Comparison of ENCODE assay signal across 15 mouse cellular contexts in genomic region chr5:38512991-38513390, GRCm38 (mm10).
"Had no signal": no experiment of that assay in that cellular context is flagged by ENCODE, and none has a peak within 500 bp of the region (broad histone marks: within the 10 kb centered on the region; RNA-seq: fewer than 3 reads in every experiment).

No protein-coding gene starts in this region.

- H3K4me1 ChIP-seq: kidney, embryonic 15.5 days; limb, embryonic 15.5 days; midbrain, embryonic 15.5 days had no signal

- H3K4me2 ChIP-seq: kidney, embryonic 15.5 days; limb, embryonic 15.5 days; midbrain, embryonic 15.5 days; neural tube, embryonic 13.5 days had no signal

- DNase-seq: kidney, adult 2 months; kidney, postnatal 14 days; layer of hippocampus, postnatal 36 days; lung, adult 18-20 months; lung, postnatal 36 days; retina, postnatal 1 day; right cerebral cortex, postnatal 4 days; spleen, adult 18-20 months; thymus, adult 18-20 months; thymus, postnatal 14 days had no signal

- H3K9ac ChIP-seq: kidney, embryonic 15.5 days; limb, embryonic 15.5 days; midbrain, embryonic 15.5 days; neural tube, embryonic 13.5 days had no signal

- H3K4me3 ChIP-seq: kidney, embryonic 15.5 days; limb, embryonic 15.5 days; midbrain, embryonic 10.5 days; midbrain, embryonic 15.5 days; neural tube, embryonic 13.5 days had no signal

- ATAC-seq: midbrain, embryonic 15.5 days had no signal

- H3K27me3 ChIP-seq: kidney, embryonic 15.5 days; limb, embryonic 15.5 days; midbrain, embryonic 15.5 days; neural tube, embryonic 13.5 days had no signal

- H3K36me3 ChIP-seq: kidney, embryonic 15.5 days; limb, embryonic 15.5 days; midbrain, embryonic 10.5 days; midbrain, embryonic 15.5 days; neural tube, embryonic 13.5 days had no signal

- H3K27ac ChIP-seq: kidney, embryonic 15.5 days; limb, embryonic 15.5 days; midbrain, embryonic 10.5 days; midbrain, embryonic 15.5 days; neural tube, embryonic 13.5 days had no signal

- H3K9me3 ChIP-seq: kidney, embryonic 15.5 days; limb, embryonic 15.5 days; midbrain, embryonic 10.5 days; midbrain, embryonic 15.5 days; neural tube, embryonic 13.5 days had no signal
